Mouse (Mus musculus) hindbrain, embryonic 15.5 days (tissue): ENCODE data around the gene Ipo13. TPM values are rescaled to one million over a fixed set of nuclear protein-coding genes. Genes with fewer than 3 reads are reported as not detected.

Source experiments
- ATAC-seq: fragments of 200-750 bp; cut with Nextera tagmentation; 2 replicates; pipeline ENCODE4 v1.8.0; 2017; ENCODE audit warnings: low read depth, moderate number of reproducible peaks, moderate TSS enrichment; ENCODE audit not compliant: low FRiP score
- H3K27ac ChIP-seq: fragments of 300-500 bp; sonication (generic); replicated peaks from 2 replicates; pipeline ENCODE4 v1.5.1; 2015; ENCODE audit warnings: mild to moderate bottlenecking, inconsistent platforms
- H3K27me3 ChIP-seq: fragments of 300-500 bp; sonication (generic); 2 replicates; pipeline ENCODE4 v1.6.1; 2015; ENCODE audit warnings: control low read depth, inconsistent platforms
- H3K36me3 ChIP-seq: fragments of 300-500 bp; sonication (generic); 2 replicates; pipeline ENCODE4 v1.6.1; 2015; ENCODE audit warnings: control low read depth, inconsistent platforms
- H3K4me1 ChIP-seq: fragments of 300-500 bp; sonication (generic); replicated peaks from 2 replicates; pipeline ENCODE4 v1.6.1; 2015; ENCODE audit warnings: control low read depth, inconsistent platforms
- H3K4me2 ChIP-seq: fragments of 300-500 bp; sonication (generic); 2 replicates; pipeline ENCODE4 v1.6.1; 2015; ENCODE audit warnings: moderate library complexity, mild to moderate bottlenecking, inconsistent platforms
- H3K4me3 ChIP-seq: fragments of 300-500 bp; sonication (generic); 2 replicates; pipeline ENCODE4 v1.5.1; 2015; ENCODE audit warnings: mild to moderate bottlenecking, inconsistent platforms
- H3K9ac ChIP-seq: fragments of 300-500 bp; sonication (generic); 2 replicates; pipeline ENCODE4 v1.6.1; 2015; ENCODE audit warnings: inconsistent platforms
- H3K9me3 ChIP-seq: fragments of 300-500 bp; sonication (generic); 2 replicates; pipeline ENCODE4 v1.6.1; 2016; ENCODE audit warnings: control low read depth, inconsistent platforms
- WGBS: fragments of 180-500 bp; shearing (Covaris S2); methylation state at CpG from one replicate; pipeline ENCODE4 v1.1.7; 2015; 5-methylcytosine and 5-hydroxymethylcytosine counted together
- polyA plus RNA-seq: library from polyadenylated mRNA; unstranded; fragments of >200 nt; fragmentation: Nextera tagmentation; extraction: Ambion mirVana; gene quantifications from 2 replicates; pipeline ENCODE4 v1.2.1, GENCODE M21; 2015

Ipo13 gene
- polyA plus RNA-seq, 1 experiment from 2014 or later, result 68.8 TPM

DNA sequence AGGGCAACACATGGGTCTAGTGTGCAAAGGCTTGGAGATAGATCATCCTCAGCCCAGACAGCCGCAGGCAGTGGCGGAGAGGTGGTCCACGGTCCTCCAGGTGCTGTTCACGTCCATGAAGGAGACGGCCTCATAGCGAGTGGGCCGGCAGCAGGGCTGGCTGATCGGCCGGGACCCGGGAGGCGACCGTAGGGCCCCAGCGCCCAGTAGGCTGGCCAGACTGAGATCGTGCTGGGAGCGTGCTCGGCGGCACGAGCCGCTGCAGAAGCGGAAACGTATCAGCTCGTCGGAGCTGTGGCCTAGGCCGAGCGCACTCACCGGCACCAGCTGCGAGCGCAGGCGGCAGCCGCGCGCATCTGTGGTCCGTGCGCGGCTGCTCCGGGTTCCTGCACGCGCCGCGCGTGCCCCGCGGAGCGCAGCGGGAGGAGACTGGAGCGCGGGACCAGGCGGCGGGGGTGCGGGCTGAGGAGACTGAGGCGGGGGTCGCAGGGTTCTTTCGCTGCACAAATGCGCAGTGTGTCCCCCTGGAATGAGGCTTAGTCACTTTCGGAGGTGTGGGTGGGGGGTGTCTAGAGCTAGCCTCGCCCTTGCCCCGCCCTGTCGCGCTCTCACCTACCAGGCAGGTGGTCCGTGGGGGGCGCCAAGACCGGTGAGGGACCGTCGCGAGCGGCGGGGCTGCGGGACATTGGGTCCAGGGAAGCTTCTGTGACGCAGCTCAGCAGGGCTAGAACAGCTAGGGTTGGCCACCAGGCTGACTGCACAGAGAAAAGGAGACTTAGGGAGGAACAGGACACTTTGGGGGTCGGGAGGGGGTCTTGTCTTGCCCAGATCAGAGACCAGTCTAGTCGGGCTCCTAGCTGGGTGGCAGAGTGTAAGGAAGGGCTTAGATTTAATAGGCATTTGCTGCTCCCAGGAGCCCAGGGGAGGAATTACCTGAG lies 12.0 kb upstream of the Ipo13 start:
- Histone ChIP-seq H3K4me2 (peak overlapping the region; percentile 79), H3K4me1 (peaks cover 28% of the 10 kb centered on the region), H3K4me3 (peak overlapping the region; percentile 44), H3K9ac (peak overlapping the region; percentile 49), H3K27me3 (peaks cover 28% of the 10 kb centered on the region), H3K9me3 (no peaks in the 10 kb centered on the region), H3K27ac (no peak overlapping the region), H3K36me3 (no peaks in the 10 kb centered on the region)
- ATAC-seq, result peak; percentile 83
- 1% methylated on average over 66 of the region's 71 CpGs for WGBS

DNA sequence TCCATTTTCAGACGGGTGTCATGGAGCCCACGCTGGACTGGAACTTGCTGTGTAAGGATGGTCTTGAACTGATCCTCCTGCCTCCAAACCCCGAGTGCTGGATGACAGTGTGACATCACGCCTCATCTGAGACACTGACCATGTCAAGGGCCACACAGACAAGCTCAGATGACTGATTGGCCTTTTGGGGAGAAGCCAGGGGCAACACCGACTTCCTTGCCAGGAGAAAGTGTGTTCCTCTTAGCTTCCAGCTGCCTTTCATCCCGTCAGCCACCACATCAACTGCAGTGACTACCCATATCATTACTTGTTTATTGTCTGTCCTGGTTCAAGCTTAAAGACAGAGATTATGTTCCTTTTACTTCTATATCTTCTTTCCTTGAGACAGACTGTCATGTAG lies 10.1 kb upstream of the Ipo13 start:
- H3K27me3 ChIP-seq, result peaks cover 22% of the 10 kb centered on the region
- 62% methylated on average over 4 of the region's 6 CpGs for WGBS
- no peak overlapping the region for H3K9ac ChIP-seq
- H3K4me2 ChIP-seq, result no peak overlapping the region
- no peak for ATAC-seq
- no peaks in the 10 kb centered on the region for H3K36me3 ChIP-seq
- no peak overlapping the region for H3K4me3 ChIP-seq
- H3K9me3 ChIP-seq, result no peaks in the 10 kb centered on the region
- H3K4me1 ChIP-seq, result peaks cover 28% of the 10 kb centered on the region
- H3K27ac ChIP-seq, result no peak overlapping the region

DNA sequence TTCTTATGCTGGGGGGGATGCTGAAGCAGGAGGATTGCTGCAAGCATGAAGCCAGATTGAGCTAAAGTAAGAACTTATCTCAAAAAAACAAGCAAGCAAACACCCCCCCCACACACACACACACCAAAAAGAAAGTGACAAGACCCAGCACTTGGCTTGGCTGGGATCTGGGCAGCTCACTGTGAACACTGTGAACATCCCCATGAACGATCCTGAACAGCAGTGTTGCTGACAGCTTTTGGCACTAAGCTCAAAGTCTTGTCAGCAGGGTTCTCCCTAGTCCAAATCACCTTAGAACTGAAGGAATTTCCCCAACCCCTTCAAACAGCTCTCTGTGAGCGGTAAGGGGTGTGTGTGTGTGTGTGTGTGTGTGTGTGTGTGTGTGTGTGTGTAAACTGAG lies 8.7 kb upstream of the Ipo13 start:
- ATAC-seq, result no peak
- H3K27ac ChIP-seq, result no peak overlapping the region
- H3K36me3 ChIP-seq, result no peaks in the 10 kb centered on the region
- no peaks in the 10 kb centered on the region for H3K9me3 ChIP-seq
- WGBS, result 62% methylated on average over 2 of the region's 2 CpGs
- peaks cover 17% of the 10 kb centered on the region for H3K4me1 ChIP-seq
- H3K9ac ChIP-seq, result no peak overlapping the region
- no peak overlapping the region for H3K4me3 ChIP-seq
- H3K27me3 ChIP-seq, result peaks cover 7% of the 10 kb centered on the region
- no peak overlapping the region for H3K4me2 ChIP-seq

DNA sequence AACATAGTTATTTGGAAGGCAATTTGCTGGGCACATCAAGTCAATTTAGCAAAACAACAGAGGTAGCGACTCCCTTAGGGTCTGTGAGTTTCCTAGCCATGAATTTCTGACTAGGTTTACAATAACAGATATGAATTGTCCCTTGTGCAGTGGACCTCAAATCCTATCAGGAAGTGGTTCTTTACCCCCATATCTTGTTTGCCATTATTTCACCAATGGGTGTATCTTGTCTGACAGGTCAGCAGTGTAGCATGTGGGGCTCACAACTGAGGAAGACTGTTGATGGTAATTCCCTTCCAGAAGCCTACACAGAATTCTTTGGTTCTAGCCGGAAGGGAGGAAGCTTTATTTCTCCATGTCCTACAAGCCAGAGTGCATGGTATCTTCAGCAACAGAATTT lies 6.6 kb upstream of the Ipo13 start:
- no peak overlapping the region for H3K27ac ChIP-seq
- peaks cover 5% of the 10 kb centered on the region; the same call in 1 of the 2 replicates for H3K27me3 ChIP-seq
- H3K4me3 ChIP-seq, result no peak overlapping the region
- H3K4me1 ChIP-seq, result peaks cover 1% of the 10 kb centered on the region; the same call in 1 of the 2 replicates
- no peak for ATAC-seq
- H3K36me3 ChIP-seq, result no peaks in the 10 kb centered on the region
- no peak overlapping the region for H3K4me2 ChIP-seq
- H3K9ac ChIP-seq, result no peak overlapping the region
- WGBS, result 89% methylated on average over 2 of the region's 2 CpGs
- H3K9me3 ChIP-seq, result no peaks in the 10 kb centered on the region

DNA sequence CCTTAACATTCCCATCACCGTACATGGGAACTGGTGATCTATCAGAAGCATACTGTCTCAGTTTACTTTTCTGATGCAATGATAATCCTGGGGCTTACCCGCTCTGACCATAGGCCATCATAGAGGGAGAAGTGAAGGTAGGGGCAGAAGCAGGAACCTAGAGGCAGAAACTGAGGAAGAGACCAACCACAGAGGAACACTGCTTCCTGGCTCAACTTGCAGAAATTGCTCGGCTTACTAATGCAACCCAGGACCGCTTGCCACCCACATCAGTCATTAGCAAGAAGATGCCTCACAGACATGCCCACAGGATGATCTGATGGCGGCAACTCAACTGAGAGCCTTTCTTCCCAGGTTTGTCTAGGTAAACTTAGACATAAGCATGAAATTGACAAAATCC lies 4.0 kb upstream of the Ipo13 start:
- H3K36me3 ChIP-seq, result no peaks in the 10 kb centered on the region
- no peaks in the 10 kb centered on the region for H3K27me3 ChIP-seq
- H3K4me1 ChIP-seq, result peaks cover 14% of the 10 kb centered on the region
- no peak overlapping the region for H3K9ac ChIP-seq
- WGBS, result 90% methylated on average over 5 of the region's 5 CpGs
- no peak for ATAC-seq
- no peak overlapping the region for H3K4me2 ChIP-seq
- H3K4me3 ChIP-seq, result no peak overlapping the region
- no peak overlapping the region for H3K27ac ChIP-seq
- H3K9me3 ChIP-seq, result no peaks in the 10 kb centered on the region

DNA sequence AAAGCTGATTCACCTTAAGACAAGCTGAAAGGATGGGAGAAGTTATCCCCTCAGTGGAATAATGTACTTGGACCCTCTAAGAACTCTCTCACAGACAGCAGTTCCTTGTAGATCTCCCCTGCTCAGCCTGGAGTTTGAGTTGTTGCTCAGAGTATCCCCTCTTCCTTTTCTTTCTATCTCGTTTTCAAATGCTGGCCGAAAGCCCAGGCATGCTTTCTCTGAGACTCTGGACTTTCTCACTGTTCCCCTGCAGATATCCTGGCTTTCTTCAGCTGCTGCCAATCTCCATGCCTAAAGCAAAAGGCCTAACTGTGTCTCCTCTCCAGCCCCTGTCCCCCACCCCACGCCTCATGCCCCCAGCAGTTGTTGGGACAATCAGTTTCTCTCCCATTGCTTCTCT lies 3.5 kb upstream of the Ipo13 start:
- no peak overlapping the region for H3K27ac ChIP-seq
- no peak overlapping the region for H3K9ac ChIP-seq
- H3K4me3 ChIP-seq, result no peak overlapping the region
- H3K36me3 ChIP-seq, result no peaks in the 10 kb centered on the region
- H3K9me3 ChIP-seq, result no peaks in the 10 kb centered on the region
- H3K4me1 ChIP-seq, result peaks cover 19% of the 10 kb centered on the region
- H3K27me3 ChIP-seq, result no peaks in the 10 kb centered on the region
- ATAC-seq, result no peak
- WGBS, result 69% methylated on average over 3 of the region's 3 CpGs
- H3K4me2 ChIP-seq, result no peak overlapping the region

DNA sequence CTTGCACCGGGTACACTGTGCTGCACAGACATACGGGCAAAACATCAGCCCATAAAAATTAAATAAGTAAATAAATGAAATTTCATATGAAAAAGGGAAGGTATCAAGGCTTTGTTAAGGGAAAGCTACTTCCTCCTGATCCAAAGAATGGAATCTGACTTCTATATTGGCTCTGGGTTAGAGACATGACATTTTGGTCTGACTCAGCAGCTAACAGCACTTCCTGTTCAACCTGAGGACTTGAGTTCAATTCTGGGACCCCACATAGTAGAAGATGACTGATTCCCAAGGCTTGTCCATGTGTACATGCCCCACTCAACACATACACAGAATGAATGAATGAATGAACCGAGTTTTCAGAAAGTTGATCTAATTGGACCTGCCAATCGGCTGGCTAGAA lies 3.0 kb upstream of the Ipo13 start:
- no peak overlapping the region for H3K27ac ChIP-seq
- no peak overlapping the region for H3K4me3 ChIP-seq
- ATAC-seq, result no peak
- WGBS, result 95% methylated on average over 4 of the region's 4 CpGs
- no peaks in the 10 kb centered on the region for H3K27me3 ChIP-seq
- H3K9ac ChIP-seq, result no peak overlapping the region
- peaks cover 24% of the 10 kb centered on the region for H3K4me1 ChIP-seq
- H3K9me3 ChIP-seq, result no peaks in the 10 kb centered on the region
- no peak overlapping the region for H3K4me2 ChIP-seq
- H3K36me3 ChIP-seq, result no peaks in the 10 kb centered on the region

DNA sequence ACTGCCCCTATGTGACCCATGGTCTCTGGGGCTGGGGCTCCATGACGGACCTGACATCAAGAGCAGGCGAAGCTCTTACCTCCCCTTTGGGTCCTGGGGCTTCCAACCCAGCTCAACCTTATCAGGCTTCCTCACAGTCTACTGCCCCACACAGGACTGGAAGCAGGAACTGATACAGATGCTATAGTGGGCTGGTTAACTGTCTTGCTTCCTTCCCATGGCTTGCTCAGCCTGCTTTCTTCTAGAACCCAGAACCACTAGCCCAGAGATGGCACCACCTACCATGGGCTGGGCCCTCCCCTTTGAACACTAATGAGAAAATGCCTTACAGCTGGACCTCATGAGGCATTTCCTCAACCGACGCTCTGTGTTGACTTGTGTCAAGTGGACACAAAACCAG lies 2.6 kb upstream of the Ipo13 start:
- ATAC-seq, result no peak
- Histone ChIP-seq H3K4me2 (no peak overlapping the region), H3K27ac (no peak overlapping the region), H3K9ac (no peak overlapping the region), H3K9me3 (no peaks in the 10 kb centered on the region), H3K4me1 (peaks cover 28% of the 10 kb centered on the region), H3K36me3 (no peaks in the 10 kb centered on the region), H3K4me3 (no peak overlapping the region), H3K27me3 (no peaks in the 10 kb centered on the region)
- WGBS, result 95% methylated on average over 4 of the region's 4 CpGs

DNA sequence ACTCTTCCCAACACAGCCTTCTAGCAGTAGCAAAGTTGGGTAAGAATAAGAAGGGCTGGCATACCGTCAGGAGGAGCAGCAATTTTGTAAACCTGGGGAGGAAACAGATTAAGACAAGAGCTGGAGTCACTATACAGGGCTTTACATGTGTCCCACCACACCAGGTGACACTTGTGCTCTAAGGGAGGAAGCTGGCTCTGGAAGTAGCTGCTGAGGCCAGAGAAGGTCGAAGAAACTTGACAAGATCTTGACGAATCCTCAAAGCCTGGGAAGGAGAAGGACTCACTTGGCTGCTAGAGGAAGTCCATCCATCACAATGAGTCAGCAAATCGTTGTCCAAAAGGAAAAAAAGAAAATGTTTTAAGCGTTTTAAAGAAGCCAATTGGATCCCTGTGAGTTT lies 1.6 kb upstream of the Ipo13 start:
- Histone ChIP-seq H3K9ac (no peak overlapping the region), H3K4me1 (peaks cover 38% of the 10 kb centered on the region), H3K4me3 (no peak overlapping the region), H3K9me3 (no peaks in the 10 kb centered on the region), H3K4me2 (peak overlapping the region; percentile 97; the same call in 1 of the 2 replicates), H3K36me3 (peaks cover 7% of the 10 kb centered on the region), H3K27ac (no peak overlapping the region), H3K27me3 (no peaks in the 10 kb centered on the region)
- whole genome bisulfite sequencing, result 84% methylated on average over 5 of the region's 5 CpGs
- ATAC-seq, result no peak

DNA sequence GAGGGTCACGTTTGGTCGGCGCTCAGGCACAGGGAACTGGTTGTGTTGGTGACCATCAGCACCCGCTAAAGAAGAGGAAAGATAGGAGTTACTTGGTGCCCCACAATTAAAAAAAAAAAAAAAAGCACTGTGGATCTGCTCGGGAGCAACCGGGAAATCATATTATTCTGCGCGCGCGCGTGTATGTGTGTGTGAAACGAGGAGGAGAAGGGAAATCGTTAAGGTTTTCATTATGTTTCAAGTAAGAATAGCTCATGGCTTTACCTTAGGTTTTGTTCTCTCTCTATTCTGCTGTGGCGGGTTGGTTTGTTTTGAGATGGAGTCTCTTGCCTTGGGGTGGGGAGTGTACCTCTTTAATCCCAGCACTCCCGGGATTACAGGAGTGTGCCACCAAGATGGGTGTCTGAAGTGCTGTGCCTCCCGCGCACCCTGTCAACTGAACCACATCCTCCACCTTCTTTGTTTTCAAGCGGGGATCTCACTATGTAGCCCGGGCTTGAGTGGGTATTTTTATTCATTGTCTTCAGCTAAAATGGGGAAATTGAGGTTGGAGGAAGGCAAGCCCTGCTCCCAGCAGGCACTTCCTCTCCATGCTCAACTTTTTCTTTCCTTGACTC lies 798 bp upstream of the Ipo13 start:
- WGBS, result 3% methylated on average over 19 of the region's 19 CpGs
- no peaks in the 10 kb centered on the region for H3K27me3 ChIP-seq
- ATAC-seq, result no peak; the same call in 1 of the 2 replicates

DNA sequence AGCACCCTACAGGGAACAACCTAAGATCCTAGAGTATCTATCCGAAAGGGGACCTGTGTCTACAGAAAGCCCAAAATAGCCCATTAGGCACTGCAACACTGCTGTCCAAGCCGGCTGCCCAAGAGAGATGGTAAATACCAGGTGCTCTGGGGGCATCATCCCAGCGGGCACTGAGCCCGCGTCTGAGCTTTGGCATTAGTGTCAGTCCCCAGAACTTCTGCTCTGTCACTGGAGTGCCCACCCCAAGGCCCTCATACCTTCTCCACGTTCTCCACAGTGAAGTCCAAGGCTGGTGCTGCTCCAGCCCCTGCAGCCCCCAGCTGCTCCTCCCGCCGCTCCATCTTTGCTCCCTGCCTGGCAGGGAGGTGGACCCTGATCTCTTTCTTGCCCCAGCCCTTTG lies 768 bp downstream of the Ipo13 start:
- peaks cover 13% of the 10 kb centered on the region for H3K36me3 ChIP-seq
- WGBS, result 11% methylated on average over 8 of the region's 8 CpGs
- H3K9me3 ChIP-seq, result no peaks in the 10 kb centered on the region
- peak overlapping the region; percentile 87 for H3K9ac ChIP-seq
- H3K4me2 ChIP-seq, result peak overlapping the region; percentile 97
- 0 out of 2 replicates have a peak overlapping the region, but pooled peaks have one; percentile 6 for H3K27ac ChIP-seq
- H3K4me1 ChIP-seq, result peaks cover 62% of the 10 kb centered on the region
- peak overlapping the region; percentile 72 for H3K4me3 ChIP-seq
- peak; percentile 0; the same call in 1 of the 2 replicates for ATAC-seq
- no peaks in the 10 kb centered on the region for H3K27me3 ChIP-seq

More for the DNA sequence above, 798 bp upstream of the Ipo13 start:
- Histone ChIP-seq H3K4me3 (peak overlapping the region; percentile 72), H3K27ac (peak overlapping the region; percentile 89), H3K4me2 (peak overlapping the region; percentile 97), H3K36me3 (peaks cover 13% of the 10 kb centered on the region), H3K9me3 (no peaks in the 10 kb centered on the region), H3K4me1 (peaks cover 46% of the 10 kb centered on the region), H3K9ac (peak overlapping the region; percentile 87)

DNA sequence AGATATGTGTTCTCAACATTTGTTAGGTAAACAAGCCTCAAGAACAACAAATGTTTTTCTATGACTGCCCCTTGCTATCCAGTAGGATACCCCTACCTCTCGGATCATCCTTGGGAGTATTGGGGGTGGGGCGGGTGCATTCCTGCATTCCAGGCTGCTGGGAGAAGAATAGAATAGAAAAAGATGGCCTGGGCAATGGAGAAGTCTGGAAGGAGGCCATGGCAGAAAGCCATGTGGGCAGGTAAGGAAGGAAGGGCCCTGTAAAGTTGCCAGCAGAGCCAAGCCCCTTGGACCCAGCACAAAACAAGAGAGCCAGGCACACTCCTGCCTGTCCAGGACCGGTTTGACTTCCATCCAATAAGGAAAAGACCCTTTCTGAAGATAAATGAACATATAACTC lies 1.4 kb downstream of the Ipo13 start:
- Histone ChIP-seq H3K36me3 (peaks cover 13% of the 10 kb centered on the region), H3K4me1 (peaks cover 68% of the 10 kb centered on the region), H3K27me3 (no peaks in the 10 kb centered on the region), H3K9me3 (no peaks in the 10 kb centered on the region), H3K4me2 (peak overlapping the region; percentile 97), H3K9ac (peak overlapping the region; percentile 87), H3K4me3 (peak overlapping the region; percentile 72), H3K27ac (no peak overlapping the region; the same call in 1 of the 2 replicates)
- WGBS, result 38% methylated on average over 3 of the region's 3 CpGs
- ATAC-seq, result no peak
